Mouse (Mus musculus) lung, embryonic 14.5 days (tissue): ENCODE results near the gene Dnajb6. TPM values are rescaled to one million over a fixed set of nuclear protein-coding genes. Genes with fewer than 3 reads are reported as not detected.
"Not testable (repeated sequence)": the region's sequence is repeated elsewhere in the genome, so short reads cannot be mapped to it uniquely, and the experiment has no call there.

Source experiments
- ATAC-seq: fragments of 200-750 bp; cut with Nextera tagmentation; 2 replicates; pipeline ENCODE4 v1.8.0; 2017; ENCODE audit warnings: mild to moderate bottlenecking, moderate TSS enrichment, moderate library complexity; ENCODE audit not compliant: insufficient read depth
- DNase-seq: peaks from one replicate; pipeline ENCODE4 v3.0.0-alpha.2; 2015
- H3K27ac ChIP-seq: fragments of 300-500 bp; sonication (generic); 2 replicates; pipeline ENCODE4 v1.5.1; 2014; ENCODE audit warnings: low read depth, mild to moderate bottlenecking, moderate library complexity
- H3K27me3 ChIP-seq: fragments of 300-500 bp; sonication (generic); 2 replicates; pipeline ENCODE4 v1.6.1; 2014; ENCODE audit warnings: low read length, control low read depth; ENCODE audit not compliant: insufficient read depth
- H3K36me3 ChIP-seq: fragments of 300-500 bp; sonication (generic); 2 replicates; pipeline ENCODE4 v1.6.1; 2014; ENCODE audit warnings: control low read depth; ENCODE audit not compliant: insufficient read depth
- H3K4me1 ChIP-seq: fragments of 300-500 bp; sonication (generic); 2 replicates; pipeline ENCODE4 v1.6.1; 2014; ENCODE audit warnings: antibody characterized with exemption, control low read depth; ENCODE audit not compliant: insufficient read depth
- H3K4me2 ChIP-seq: fragments of 300-500 bp; sonication (generic); 2 replicates; pipeline ENCODE4 v1.6.1; 2014; ENCODE audit warnings: mild to moderate bottlenecking
- H3K4me3 ChIP-seq: fragments of 300-500 bp; sonication (generic); 2 replicates; pipeline ENCODE4 v1.5.1; 2014; ENCODE audit warnings: low read depth, low read length
- H3K9ac ChIP-seq: fragments of 300-500 bp; sonication (generic); 2 replicates; pipeline ENCODE4 v1.6.1; 2014
- H3K9me3 ChIP-seq: fragments of 300-500 bp; sonication (generic); 2 replicates; pipeline ENCODE4 v1.6.1; 2016; ENCODE audit warnings: low read depth, low read length, control low read depth
- CTCF ChIP-seq: IDR thresholded peaks from 2 replicates; pipeline ENCODE4 v1.5.1; 2016; ENCODE audit warnings: antibody characterized with exemption, low read depth
- WGBS: fragments of 180-500 bp; shearing (Covaris S2); extraction: QIAGEN DNeasy Blood & Tissue Kit; methylation state at CpG from one replicate; pipeline ENCODE4 v1.1.7; 2014; 5-methylcytosine and 5-hydroxymethylcytosine counted together
- polyA plus RNA-seq: library from polyadenylated mRNA; unstranded; fragments of >200 nt; fragmentation: Nextera tagmentation; extraction: Ambion mirVana; gene quantifications from 2 replicates; pipeline ENCODE4 v1.2.1, GENCODE M21; 2014

The Dnajb6 gene
- polyA plus RNA-seq, 1 experiment from 2014 or later: 143 TPM

GRCm38 (mm10) chr5:29711631-29712030 lies 23.9 kb upstream of the Dnajb6 start:
- Histone ChIP-seq H3K9ac (no peak overlapping the region), H3K27ac (no peak overlapping the region), H3K36me3 (no peaks in the 10 kb centered on the region), H3K9me3 (no peaks in the 10 kb centered on the region), H3K4me1 (no peaks in the 10 kb centered on the region), H3K27me3 (no peaks in the 10 kb centered on the region), H3K4me2 (no peak overlapping the region), H3K4me3 (no peak overlapping the region)
- DNase-seq: no peak
- ATAC-seq: no peak
- no peak for TF ChIP-seq CTCF

- Histone ChIP-seq H3K9ac (no peak overlapping the region), H3K4me3 (no peak overlapping the region), H3K9me3 (no peaks in the 10 kb centered on the region), H3K27ac (no peak overlapping the region), H3K4me1 (no peaks in the 10 kb centered on the region), H3K4me2 (no peak overlapping the region), H3K27me3 (no peaks in the 10 kb centered on the region), H3K36me3 (no peaks in the 10 kb centered on the region)
- DNase-seq (no peak), ATAC-seq (no peak)
- 55% methylated on average over 1 of the region's 1 CpGs for WGBS
- no peak for TF ChIP-seq CTCF
Observed at GRCm38 (mm10) chr5:29712906-29713305, 22.6 kb upstream of the Dnajb6 start.

GRCm38 (mm10) chr5:29721159-29721558 lies 14.3 kb upstream of the Dnajb6 start:
- no peaks in the 10 kb centered on the region for H3K9me3 ChIP-seq
- no peak for DNase-seq
- no peak overlapping the region for H3K9ac ChIP-seq
- 21% methylated on average over 1 of the region's 1 CpGs for WGBS
- no peaks in the 10 kb centered on the region for H3K36me3 ChIP-seq
- no peaks in the 10 kb centered on the region for H3K27me3 ChIP-seq
- H3K4me2 ChIP-seq: no peak overlapping the region
- H3K27ac ChIP-seq: no peak overlapping the region
- H3K4me1 ChIP-seq: no peaks in the 10 kb centered on the region
- ATAC-seq: no peak
- no peak overlapping the region for H3K4me3 ChIP-seq
- no peak for TF ChIP-seq CTCF

- no peak for DNase-seq
Observed at GRCm38 (mm10) chr5:29725369-29725768, 10.1 kb upstream of the Dnajb6 start.

GRCm38 (mm10) chr5:29726070-29726469 lies 9.4 kb upstream of the Dnajb6 start:
- not testable (repeated sequence) for H3K9me3 ChIP-seq, H3K9ac ChIP-seq, H3K27ac ChIP-seq, ATAC-seq, H3K4me1 ChIP-seq, H3K36me3 ChIP-seq, H3K4me2 ChIP-seq, H3K4me3 ChIP-seq, DNase-seq, H3K27me3 ChIP-seq
- 80% methylated on average over 5 of the region's 5 CpGs for WGBS

More at GRCm38 (mm10) chr5:29725369-29725768, 10.1 kb upstream of the Dnajb6 start:
- Histone ChIP-seq H3K9ac (no peak overlapping the region), H3K4me1 (no peaks in the 10 kb centered on the region), H3K9me3 (no peaks in the 10 kb centered on the region), H3K27ac (no peak overlapping the region), H3K27me3 (no peaks in the 10 kb centered on the region), H3K4me3 (no peak overlapping the region), H3K36me3 (no peaks in the 10 kb centered on the region), H3K4me2 (no peak overlapping the region)
- 82% methylated on average over 2 of the region's 2 CpGs for WGBS
- ATAC-seq: no peak
- TF ChIP-seq CTCF: no peak

GRCm38 (mm10) chr5:29734831-29735510 lies 517 bp upstream of the Dnajb6 start:
- Histone ChIP-seq H3K9me3 (no peaks in the 10 kb centered on the region), H3K27me3 (no peaks in the 10 kb centered on the region), H3K36me3 (no peaks in the 10 kb centered on the region), H3K4me3 (peak overlapping the region; percentile 96), H3K9ac (peak overlapping the region; percentile 97), H3K4me1 (peaks cover 2% of the 10 kb centered on the region; the same call in 1 of the 2 replicates), H3K27ac (peak overlapping the region; percentile 96), H3K4me2 (peak overlapping the region; percentile 80)
- ATAC-seq (no peak), DNase-seq (peak; percentile 2)
- WGBS: 41% methylated on average over 6 of the region's 6 CpGs
- TF ChIP-seq CTCF: no peak

GRCm38 (mm10) chr5:29736073-29736900 lies 799 bp downstream of the Dnajb6 start:
- under 1% methylated on average over 48 of the region's 48 CpGs for WGBS
- ATAC-seq: peak; percentile 68

More at GRCm38 (mm10) chr5:29736073-29736900, 799 bp downstream of the Dnajb6 start:
- H3K4me2 ChIP-seq: peak overlapping the region; percentile 80
- no peak for TF ChIP-seq CTCF
- DNase-seq: peak; percentile 52
- H3K9me3 ChIP-seq: no peaks in the 10 kb centered on the region
- H3K36me3 ChIP-seq: no peaks in the 10 kb centered on the region
- H3K9ac ChIP-seq: peak overlapping the region; percentile 97
- peaks cover 2% of the 10 kb centered on the region; the same call in 1 of the 2 replicates for H3K4me1 ChIP-seq
- peak overlapping the region; percentile 96 for H3K27ac ChIP-seq
- H3K27me3 ChIP-seq: no peaks in the 10 kb centered on the region
- peak overlapping the region; percentile 96 for H3K4me3 ChIP-seq
